Mouse (Mus musculus) kidney, adult 2 months (tissue): ENCODE measurements around the gene Scarb1.

Source experiments
- CTCF ChIP-seq: fragments of 200-500 bp; conservative IDR thresholded peaks from 2 replicates; pipeline ENCODE4 v1.5.1; 2011; ENCODE audit warnings: low read depth, mild to moderate bottlenecking, control low read depth, low read length, moderate library complexity, mixed read lengths; ENCODE audit not compliant: insufficient read depth, insufficient read length
- POLR2A ChIP-seq: fragments of 200-500 bp; IDR thresholded peaks from one replicate; pipeline ENCODE4 v1.6.1; 2011; ENCODE audit warnings: low read depth, low read length, control low read depth

DNA sequence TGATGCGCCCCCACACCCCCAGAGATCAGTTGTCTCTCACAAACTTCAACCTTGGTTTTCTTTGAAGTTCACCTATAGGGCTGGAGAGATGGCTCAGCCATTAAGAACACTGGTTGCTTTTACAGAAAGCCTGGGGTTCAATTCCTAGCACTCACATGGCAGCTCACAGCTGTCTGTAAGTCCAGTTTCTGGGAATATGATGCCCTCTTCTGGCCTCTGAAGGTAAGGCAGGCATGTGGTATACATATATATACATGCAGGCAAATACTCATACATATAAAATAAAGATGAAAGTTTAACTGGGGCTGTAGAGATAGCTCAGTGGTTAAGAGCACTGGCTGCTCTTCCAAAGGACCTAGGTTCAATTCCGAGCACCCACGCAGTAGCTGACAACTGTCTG is 105.5 kb downstream of the Scarb1 start:
- TF ChIP-seq CTCF (peak; percentile 24; the same call in 1 of the 2 replicates), POLR2A (no peak)
